Mouse (Mus musculus): Measurements from ENCODE around the gene Rasa2. TPM values are rescaled to one million over a fixed set of nuclear protein-coding genes. Genes with fewer than 3 reads are reported as not detected.

The Rasa2 gene
- polyA plus RNA-seq, 1 experiment = 1.5 TPM

GRCm38 (mm10) chr9:96675071-96675762, 43.8 kb upstream of the Rasa2 start:
- Histone ChIP-seq H3ac (ENCODE audit: control insufficient read depth, insufficient read length, low read depth) (no peak overlapping the region), H3K36me3 (ENCODE audit: control insufficient read depth, insufficient read depth) (no peaks in the 10 kb centered on the region), H3K79me2 (ENCODE audit: control insufficient read depth, insufficient read depth) (no peaks in the 10 kb centered on the region), H3K27me3 (ENCODE audit: control insufficient read depth, insufficient read depth, insufficient read length) (no peaks in the 10 kb centered on the region), H3K79me3 (ENCODE audit: low read depth) (no peaks in the 10 kb centered on the region), H3K4me3 (ENCODE audit: insufficient read depth, poor library complexity, severe bottlenecking) (no peak overlapping the region)
- TF ChIP-seq MAX (IDR thresholded peaks at IDR 0.05) (no peak), CTCF (IDR thresholded peaks at IDR 0.05; ENCODE audit: control insufficient read depth, insufficient read depth, insufficient read length) (peak; percentile 62)

- H3K4me3 ChIP-seq (ENCODE audit: insufficient read depth, poor library complexity, severe bottlenecking) = no peak overlapping the region
- H3K79me3 ChIP-seq (ENCODE audit: low read depth) = no peaks in the 10 kb centered on the region
- no peaks in the 10 kb centered on the region for H3K27me3 ChIP-seq (ENCODE audit: control insufficient read depth, insufficient read depth, insufficient read length)
- H3K36me3 ChIP-seq (ENCODE audit: control insufficient read depth, insufficient read depth) = no peaks in the 10 kb centered on the region
- no peaks in the 10 kb centered on the region for H3K79me2 ChIP-seq (ENCODE audit: control insufficient read depth, insufficient read depth)
- H3ac ChIP-seq (ENCODE audit: control insufficient read depth, insufficient read length, low read depth) = no peak overlapping the region
- TF ChIP-seq CTCF (IDR thresholded peaks at IDR 0.05; ENCODE audit: control insufficient read depth, insufficient read depth, insufficient read length) = no peak
Measured at GRCm38 (mm10) chr9:96674301-96674700, 42.9 kb upstream of the Rasa2 start.

- TF ChIP-seq USF1 (IDR thresholded peaks at IDR 0.05; ENCODE audit: low read depth) (no peak), MAX (IDR thresholded peaks at IDR 0.05) (no peak), CTCF (IDR thresholded peaks at IDR 0.05; ENCODE audit: control insufficient read depth, insufficient read depth, insufficient read length) (no peak)
- no peaks in the 10 kb centered on the region for H3K79me2 ChIP-seq (ENCODE audit: control insufficient read depth, insufficient read depth)
- no peak overlapping the region for H3K4me3 ChIP-seq (ENCODE audit: insufficient read depth, poor library complexity, severe bottlenecking)
- H3K27me3 ChIP-seq (ENCODE audit: control insufficient read depth, insufficient read depth, insufficient read length) = no peaks in the 10 kb centered on the region
- H3K79me3 ChIP-seq (ENCODE audit: low read depth) = no peaks in the 10 kb centered on the region
- H3K36me3 ChIP-seq (ENCODE audit: control insufficient read depth, insufficient read depth) = no peaks in the 10 kb centered on the region
- no peak overlapping the region for H3ac ChIP-seq (ENCODE audit: control insufficient read depth, insufficient read length, low read depth)
Measured at GRCm38 (mm10) chr9:96672466-96672865, 41.0 kb upstream of the Rasa2 start.

- Histone ChIP-seq H3K4me3 (ENCODE audit: insufficient read depth, poor library complexity, severe bottlenecking) (no peak overlapping the region), H3K36me3 (ENCODE audit: control insufficient read depth, insufficient read depth) (no peaks in the 10 kb centered on the region), H3K79me2 (ENCODE audit: control insufficient read depth, insufficient read depth) (no peaks in the 10 kb centered on the region), H3ac (ENCODE audit: control insufficient read depth, insufficient read length, low read depth) (no peak overlapping the region), H3K27me3 (ENCODE audit: control insufficient read depth, insufficient read depth, insufficient read length) (no peaks in the 10 kb centered on the region), H3K79me3 (ENCODE audit: low read depth) (no peaks in the 10 kb centered on the region)
- TF ChIP-seq MAX (IDR thresholded peaks at IDR 0.05) (no peak), MYOG (IDR thresholded peaks at IDR 0.05; ENCODE audit: control insufficient read depth, extremely low read depth, insufficient read length) (no peak), FOSL1 (IDR thresholded peaks at IDR 0.05; ENCODE audit: insufficient read depth, low read length, poor library complexity, severe bottlenecking) (no peak), CEBPB (IDR thresholded peaks at IDR 0.05; ENCODE audit: low read depth) (no peak), USF1 (IDR thresholded peaks at IDR 0.05; ENCODE audit: low read depth) (no peak)
Measured at GRCm38 (mm10) chr9:96671249-96671648, 39.8 kb upstream of the Rasa2 start.

GRCm38 (mm10) chr9:96669877-96670276, 38.5 kb upstream of the Rasa2 start:
- Histone ChIP-seq H3K79me3 (ENCODE audit: low read depth) (no peaks in the 10 kb centered on the region), H3K4me3 (ENCODE audit: insufficient read depth, poor library complexity, severe bottlenecking) (no peak overlapping the region), H3K79me2 (ENCODE audit: control insufficient read depth, insufficient read depth) (no peaks in the 10 kb centered on the region), H3ac (ENCODE audit: control insufficient read depth, insufficient read length, low read depth) (no peak overlapping the region), H3K36me3 (ENCODE audit: control insufficient read depth, insufficient read depth) (no peaks in the 10 kb centered on the region), H3K27me3 (ENCODE audit: control insufficient read depth, insufficient read depth, insufficient read length) (no peaks in the 10 kb centered on the region)
- TF ChIP-seq USF1 (IDR thresholded peaks at IDR 0.05; ENCODE audit: low read depth) = peak; percentile 40
- no peak for TF ChIP-seq FOSL1 (IDR thresholded peaks at IDR 0.05; ENCODE audit: insufficient read depth, low read length, poor library complexity, severe bottlenecking)
- no peak for TF ChIP-seq MYOG (IDR thresholded peaks at IDR 0.05; ENCODE audit: control insufficient read depth, extremely low read depth, insufficient read length)
- TF ChIP-seq CTCF (IDR thresholded peaks at IDR 0.05; ENCODE audit: control insufficient read depth, insufficient read depth, insufficient read length) = no peak
- peak; percentile 44 for TF ChIP-seq MYOD1 (IDR thresholded peaks at IDR 0.05; ENCODE audit: control insufficient read depth, insufficient read length, low read depth)

GRCm38 (mm10) chr9:96668628-96669027, 37.2 kb upstream of the Rasa2 start:
- TF ChIP-seq FOSL1 (IDR thresholded peaks at IDR 0.05; ENCODE audit: insufficient read depth, low read length, poor library complexity, severe bottlenecking) (no peak), MAX (IDR thresholded peaks at IDR 0.05) (no peak), CTCF (IDR thresholded peaks at IDR 0.05; ENCODE audit: control insufficient read depth, insufficient read depth, insufficient read length) (peak; percentile 93)

More at GRCm38 (mm10) chr9:96668628-96669027, 37.2 kb upstream of the Rasa2 start:
- Histone ChIP-seq H3ac (ENCODE audit: control insufficient read depth, insufficient read length, low read depth) (no peak overlapping the region), H3K36me3 (ENCODE audit: control insufficient read depth, insufficient read depth) (no peaks in the 10 kb centered on the region), H3K79me3 (ENCODE audit: low read depth) (no peaks in the 10 kb centered on the region), H3K27me3 (ENCODE audit: control insufficient read depth, insufficient read depth, insufficient read length) (no peaks in the 10 kb centered on the region), H3K79me2 (ENCODE audit: control insufficient read depth, insufficient read depth) (no peaks in the 10 kb centered on the region), H3K4me3 (ENCODE audit: insufficient read depth, poor library complexity, severe bottlenecking) (no peak overlapping the region)

Measured in C2C12 (cell line).